Mouse (Mus musculus) bone marrow, adult 2 months (tissue): Measurements from ENCODE around the gene Eif4ebp2.

ENCODE experiments used
- CTCF ChIP-seq: fragments of 200-500 bp; IDR thresholded peaks from 2 replicates; pipeline ENCODE4 v1.5.1; 2011; ENCODE audit warnings: low read length, control low read depth; ENCODE audit not compliant: control insufficient read depth, insufficient read depth
- POLR2A ChIP-seq: fragments of 200-500 bp; IDR thresholded peaks from 2 replicates; pipeline ENCODE4 v1.6.1; 2011; ENCODE audit warnings: low read depth, mild to moderate bottlenecking, control low read depth, low read length, borderline replicate concordance; ENCODE audit not compliant: control insufficient read depth

DNA sequence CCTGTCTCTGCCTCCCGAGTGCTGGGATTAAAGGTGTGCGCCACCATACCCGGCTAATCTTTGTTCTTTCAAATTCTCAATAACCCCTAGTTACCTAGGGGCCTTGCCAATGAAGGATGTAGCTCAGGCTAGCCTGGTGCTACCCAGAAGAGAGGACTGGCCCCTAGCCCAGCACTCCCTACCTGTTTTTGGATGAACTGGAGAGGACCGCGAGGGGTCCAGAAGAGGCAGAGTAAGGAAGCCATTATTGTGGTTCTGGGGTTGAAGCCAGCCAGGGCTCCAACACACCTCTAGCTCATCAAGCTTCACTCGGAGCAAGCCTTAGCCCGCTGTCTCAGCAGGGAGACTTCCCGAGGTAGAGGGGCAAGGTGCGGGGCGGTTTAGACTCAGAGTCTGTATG is 34.8 kb downstream of the Eif4ebp2 start, which contains the start of gene Nodal:
- TF ChIP-seq CTCF (no peak), POLR2A (no peak)
